Mouse (Mus musculus): Measurements from ENCODE around the gene Babam2. TPM values are rescaled to one million over a fixed set of nuclear protein-coding genes. Genes with fewer than 3 reads are reported as not detected.

Babam2 gene
- polyA plus RNA-seq, 1 experiment = 77.2 TPM

DNA sequence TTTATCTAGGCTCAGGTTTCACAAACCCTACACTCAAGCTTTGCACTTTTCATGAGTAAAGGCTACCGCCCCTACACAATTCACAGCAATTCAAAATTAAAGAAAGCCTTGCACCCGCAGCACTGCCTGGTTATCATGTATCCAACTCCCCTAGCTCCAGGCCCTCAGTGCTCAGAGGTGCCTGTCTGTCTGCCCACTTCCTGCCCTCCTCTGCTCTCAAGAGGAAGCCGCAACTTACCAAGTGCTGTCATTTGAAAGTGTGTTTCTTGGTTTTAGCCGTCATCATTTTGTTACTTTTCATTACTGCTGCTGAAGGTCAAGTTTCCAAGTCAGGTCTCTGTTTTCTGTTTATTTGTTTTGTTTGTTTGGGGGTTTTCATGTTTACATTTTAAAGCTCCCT lies 221.1 kb downstream of the Babam2 start:
- Histone ChIP-seq H3K79me2 (ENCODE audit: control insufficient read depth, insufficient read depth) (no peaks in the 10 kb centered on the region), H3K4me2 (ENCODE audit: low read depth) (no peak overlapping the region), H3ac (ENCODE audit: control insufficient read depth, insufficient read length) (no peak overlapping the region), H3K36me3 (ENCODE audit: control insufficient read depth, insufficient read depth) (no peaks in the 10 kb centered on the region), H3K27me3 (ENCODE audit: control insufficient read depth, insufficient read depth, insufficient read length) (no peaks in the 10 kb centered on the region), H3K4me3 (no peak overlapping the region)
- TF ChIP-seq MYOG (IDR thresholded peaks at IDR 0.05; ENCODE audit: control insufficient read depth in 1 of 3, insufficient read depth in 1 of 3, insufficient read length in 2 of 3, low read depth in 2 of 3) (no peak), TCF3 (IDR thresholded peaks at IDR 0.05; ENCODE audit: insufficient read length, low read depth) (no peak), MAX (IDR thresholded peaks at IDR 0.05; ENCODE audit: low read depth) (no peak), POLR2AphosphoS2 (IDR thresholded peaks at IDR 0.05; ENCODE audit: insufficient read length, low read depth) (no peak)

GRCm38 (mm10) chr5:31920129-31920528 lies 222.6 kb downstream of the Babam2 start:
- TF ChIP-seq MAX (IDR thresholded peaks at IDR 0.05; ENCODE audit: low read depth) (no peak), SRF (IDR thresholded peaks at IDR 0.05; ENCODE audit: control insufficient read depth, insufficient read length, low read depth) (no peak), E2F4 (IDR thresholded peaks at IDR 0.05; ENCODE audit: insufficient read depth) (no peak), TCF12 (IDR thresholded peaks at IDR 0.05; ENCODE audit: insufficient read depth, poor library complexity, severe bottlenecking) (no peak), REST (IDR thresholded peaks at IDR 0.05; ENCODE audit: insufficient read depth, insufficient read length) (no peak), MYOD1 (IDR thresholded peaks at IDR 0.05; ENCODE audit: control insufficient read depth in 1 of 3, insufficient read length in 2 of 3, low read depth in 2 of 3) (no peak), POLR2AphosphoS2 (IDR thresholded peaks at IDR 0.05; ENCODE audit: insufficient read length, low read depth) (no peak), USF1 (IDR thresholded peaks at IDR 0.05; ENCODE audit: low read depth) (no peak), CEBPB (IDR thresholded peaks at IDR 0.05; ENCODE audit: insufficient read depth, poor library complexity, severe bottlenecking) (no peak), TCF3 (IDR thresholded peaks at IDR 0.05; ENCODE audit: insufficient read length, low read depth) (no peak), MYOG (IDR thresholded peaks at IDR 0.05; ENCODE audit: control insufficient read depth in 1 of 3, insufficient read depth in 1 of 3, insufficient read length in 2 of 3, low read depth in 2 of 3) (no peak), POLR2A (IDR thresholded peaks at IDR 0.05; ENCODE audit: insufficient read length, low read depth) (no peak)
- Histone ChIP-seq H3K4me3 (no peak overlapping the region), H3ac (ENCODE audit: control insufficient read depth, insufficient read length) (no peak overlapping the region), H3K27me3 (ENCODE audit: control insufficient read depth, insufficient read depth, insufficient read length) (no peaks in the 10 kb centered on the region), H3K79me2 (ENCODE audit: control insufficient read depth, insufficient read depth) (no peaks in the 10 kb centered on the region), H3K36me3 (ENCODE audit: control insufficient read depth, insufficient read depth) (no peaks in the 10 kb centered on the region), H3K4me2 (ENCODE audit: low read depth) (no peak overlapping the region)

GRCm38 (mm10) chr5:31920890-31921289 lies 223.4 kb downstream of the Babam2 start:
- H3K36me3 ChIP-seq (ENCODE audit: control insufficient read depth, insufficient read depth) = no peaks in the 10 kb centered on the region
- TF ChIP-seq SRF (IDR thresholded peaks at IDR 0.05; ENCODE audit: control insufficient read depth, insufficient read length, low read depth) (no peak), MYOG (IDR thresholded peaks at IDR 0.05; ENCODE audit: control insufficient read depth in 1 of 3, insufficient read depth in 1 of 3, insufficient read length in 2 of 3, low read depth in 2 of 3) (no peak), POLR2AphosphoS2 (IDR thresholded peaks at IDR 0.05; ENCODE audit: insufficient read length, low read depth) (no peak)
- H3K4me3 ChIP-seq = no peak overlapping the region
- no peaks in the 10 kb centered on the region for H3K27me3 ChIP-seq (ENCODE audit: control insufficient read depth, insufficient read depth, insufficient read length)
- no peak overlapping the region for H3K4me2 ChIP-seq (ENCODE audit: low read depth)
- no peaks in the 10 kb centered on the region for H3K79me2 ChIP-seq (ENCODE audit: control insufficient read depth, insufficient read depth)
- H3ac ChIP-seq (ENCODE audit: control insufficient read depth, insufficient read length) = no peak overlapping the region

DNA sequence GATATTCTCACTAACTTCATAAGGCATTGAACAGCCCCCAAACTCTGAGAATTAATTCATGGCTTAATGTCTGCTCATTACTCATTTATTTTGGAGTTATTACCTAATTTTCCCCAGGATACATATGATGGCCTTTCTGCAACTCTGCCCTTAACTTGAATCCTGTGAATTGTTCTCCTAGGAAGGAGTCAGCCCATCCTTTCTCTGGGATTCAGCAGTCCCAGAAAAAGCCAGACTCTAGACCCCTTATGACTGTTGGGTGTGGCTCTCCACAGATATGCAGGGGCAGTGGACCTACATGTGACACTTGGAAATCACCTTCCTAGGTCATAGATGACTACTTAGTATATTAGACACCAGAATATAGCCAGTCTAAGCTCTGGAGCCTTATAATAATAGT lies 226.6 kb downstream of the Babam2 start:
- TF ChIP-seq TCF12 (IDR thresholded peaks at IDR 0.05; ENCODE audit: insufficient read depth, poor library complexity, severe bottlenecking) (no peak), POLR2AphosphoS2 (IDR thresholded peaks at IDR 0.05; ENCODE audit: insufficient read length, low read depth) (no peak), POLR2A (IDR thresholded peaks at IDR 0.05; ENCODE audit: insufficient read length, low read depth) (no peak), TCF3 (IDR thresholded peaks at IDR 0.05; ENCODE audit: insufficient read length, low read depth) (no peak), SRF (IDR thresholded peaks at IDR 0.05; ENCODE audit: control insufficient read depth, insufficient read length, low read depth) (no peak), REST (IDR thresholded peaks at IDR 0.05; ENCODE audit: insufficient read depth, insufficient read length) (no peak), E2F4 (IDR thresholded peaks at IDR 0.05; ENCODE audit: insufficient read depth) (no peak), CEBPB (IDR thresholded peaks at IDR 0.05; ENCODE audit: insufficient read depth, poor library complexity, severe bottlenecking) (no peak), USF1 (IDR thresholded peaks at IDR 0.05; ENCODE audit: low read depth) (no peak), MAX (IDR thresholded peaks at IDR 0.05; ENCODE audit: low read depth) (no peak), MYOG (IDR thresholded peaks at IDR 0.05; ENCODE audit: control insufficient read depth in 1 of 3, insufficient read depth in 1 of 3, insufficient read length in 2 of 3, low read depth in 2 of 3) (no peak), MYOD1 (IDR thresholded peaks at IDR 0.05; ENCODE audit: control insufficient read depth in 1 of 3, insufficient read length in 2 of 3, low read depth in 2 of 3) (no peak)
- H3K4me2 ChIP-seq (ENCODE audit: low read depth) = no peak overlapping the region
- no peak overlapping the region for H3ac ChIP-seq (ENCODE audit: control insufficient read depth, insufficient read length)
- H3K27me3 ChIP-seq (ENCODE audit: control insufficient read depth, insufficient read depth, insufficient read length) = no peaks in the 10 kb centered on the region
- no peaks in the 10 kb centered on the region for H3K36me3 ChIP-seq (ENCODE audit: control insufficient read depth, insufficient read depth)
- no peak overlapping the region for H3K4me3 ChIP-seq
- H3K79me2 ChIP-seq (ENCODE audit: control insufficient read depth, insufficient read depth) = no peaks in the 10 kb centered on the region

DNA sequence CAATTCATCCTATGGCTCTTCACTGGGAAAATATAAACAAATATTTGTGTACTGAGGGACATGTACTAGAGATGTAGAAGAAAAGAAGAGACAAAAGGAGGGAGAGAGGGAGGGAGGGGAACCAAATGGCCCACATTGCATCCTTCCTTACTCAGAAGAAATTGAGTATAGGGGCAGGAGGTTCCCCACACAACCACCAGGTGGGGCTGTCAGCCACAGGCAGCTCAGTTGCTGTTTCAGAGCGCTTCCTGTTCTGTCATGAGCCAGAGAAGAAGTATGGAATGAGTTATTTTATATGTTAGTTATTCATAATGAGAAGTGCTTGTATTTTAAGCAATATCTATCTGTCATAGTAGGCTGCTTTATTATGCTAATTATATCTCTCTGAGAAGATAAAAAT lies 229.1 kb downstream of the Babam2 start:
- Histone ChIP-seq H3K79me2 (ENCODE audit: control insufficient read depth, insufficient read depth) (no peaks in the 10 kb centered on the region), H3K4me2 (ENCODE audit: low read depth) (no peak overlapping the region), H3ac (ENCODE audit: control insufficient read depth, insufficient read length) (no peak overlapping the region), H3K36me3 (ENCODE audit: control insufficient read depth, insufficient read depth) (no peaks in the 10 kb centered on the region), H3K27me3 (ENCODE audit: control insufficient read depth, insufficient read depth, insufficient read length) (no peaks in the 10 kb centered on the region), H3K4me3 (no peak overlapping the region)
- TF ChIP-seq POLR2A (IDR thresholded peaks at IDR 0.05; ENCODE audit: insufficient read length, low read depth) = no peak
- no peak for TF ChIP-seq POLR2AphosphoS2 (IDR thresholded peaks at IDR 0.05; ENCODE audit: insufficient read length, low read depth)
- no peak for TF ChIP-seq CEBPB (IDR thresholded peaks at IDR 0.05; ENCODE audit: insufficient read depth, poor library complexity, severe bottlenecking)
- TF ChIP-seq MAX (IDR thresholded peaks at IDR 0.05; ENCODE audit: low read depth) = no peak
